Mouse (Mus musculus) frontal cortex, postnatal 10 days (tissue): ENCODE data around the gene Rem2.

Experiments
- DNase-seq, 2 experiments: peaks; one replicate each; pipeline ENCODE4 v3.0.0; 2022; ENCODE audit warnings: low spot score in 2 of 2, mixed read lengths in 1 of 2

Gene Rem2

GRCm38 (mm10) chr14:54492345-54493131 is 16.6 kb downstream of the Rem2 start:
- DNase-seq, result no peak

GRCm38 (mm10) chr14:54493236-54493635 is 17.3 kb downstream of the Rem2 start:
- DNase-seq, result no peak

DNA sequence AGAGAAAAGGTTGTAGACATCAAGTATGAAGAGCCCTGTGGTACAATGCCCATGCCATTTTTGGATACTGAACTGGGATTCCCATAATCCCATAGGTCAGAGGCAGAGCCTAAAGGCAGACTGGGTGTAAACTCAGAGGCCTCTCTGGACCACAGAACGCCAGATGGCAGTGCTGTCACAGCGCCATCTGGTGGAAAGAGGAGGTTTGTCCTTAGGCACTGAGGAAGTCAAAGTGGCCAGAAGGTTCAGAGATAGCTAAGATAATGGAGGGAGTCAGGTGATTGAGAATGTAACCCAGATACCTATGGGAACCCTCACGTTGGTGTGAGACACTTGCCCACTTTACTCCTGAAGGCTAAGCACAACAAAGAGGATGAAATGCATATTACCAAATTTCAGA is 18.3 kb downstream of the Rem2 start:
- DNase-seq, result peak in 1 of 2 experiments; percentile 48

DNA sequence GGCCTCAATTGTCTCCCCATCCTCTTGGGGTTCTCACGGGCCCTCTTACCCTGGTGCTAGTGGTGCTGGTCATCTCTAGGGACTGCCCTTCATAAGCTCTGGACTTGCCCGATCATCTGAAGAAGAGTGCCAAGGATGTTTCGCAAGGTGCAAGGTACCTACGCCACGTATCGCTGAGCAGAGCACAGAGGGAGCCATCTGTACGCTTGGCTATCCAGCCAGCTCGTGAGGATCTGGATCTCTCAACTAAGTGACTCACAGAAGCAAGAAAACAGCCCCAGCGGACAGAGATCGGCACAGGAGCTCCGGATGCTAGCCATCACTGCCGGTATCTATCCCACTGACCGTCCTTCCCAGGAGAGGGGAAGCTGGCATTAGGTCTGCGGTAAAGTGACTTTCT is 20.8 kb downstream of the Rem2 start:
- no peak for DNase-seq

GRCm38 (mm10) chr14:54499330-54499729 is 23.4 kb downstream of the Rem2 start:
- DNase-seq, result no peak

DNA sequence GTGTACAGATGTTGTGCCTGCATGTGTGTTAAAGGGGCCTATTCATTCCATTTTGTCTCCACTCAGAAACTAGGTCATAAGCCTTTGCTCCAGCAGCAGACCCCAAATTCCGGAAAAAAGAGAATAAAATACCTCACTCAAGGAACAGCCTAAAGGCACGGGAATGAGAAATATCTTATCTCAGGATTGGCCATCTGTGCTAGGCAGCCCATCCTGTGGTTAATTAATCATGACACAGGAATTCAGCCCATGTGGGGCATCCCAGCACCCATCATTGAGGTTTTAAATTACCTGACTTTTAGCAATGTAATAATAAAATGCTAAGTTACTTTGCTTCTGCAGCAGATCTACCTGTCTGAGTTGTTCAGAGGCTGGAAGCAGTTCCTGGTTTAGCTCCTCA is 25.5 kb downstream of the Rem2 start:
- DNase-seq, result no peak

DNA sequence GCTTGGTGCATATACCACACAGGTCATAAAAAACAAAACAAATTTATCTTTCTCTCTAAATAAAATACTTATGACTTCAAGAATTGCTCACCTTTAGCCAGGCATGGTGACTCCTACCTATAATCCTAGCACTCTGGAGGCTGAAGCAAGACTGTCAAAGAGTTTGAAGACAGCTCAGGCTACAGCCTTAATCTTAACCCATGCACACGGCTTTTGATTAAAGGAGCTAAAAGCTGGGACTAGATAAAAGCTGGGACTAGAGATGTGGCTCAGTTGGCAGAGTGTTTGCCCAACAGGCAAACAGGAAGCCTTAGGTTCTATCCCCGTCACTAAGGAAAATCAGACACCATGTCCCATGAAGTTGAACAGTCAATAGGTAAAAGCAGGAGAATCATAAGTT is 27.2 kb downstream of the Rem2 start:
- DNase-seq, result no peak

GRCm38 (mm10) chr14:54509774-54510173 is 33.9 kb downstream of the Rem2 start:
- no peak for DNase-seq

DNA sequence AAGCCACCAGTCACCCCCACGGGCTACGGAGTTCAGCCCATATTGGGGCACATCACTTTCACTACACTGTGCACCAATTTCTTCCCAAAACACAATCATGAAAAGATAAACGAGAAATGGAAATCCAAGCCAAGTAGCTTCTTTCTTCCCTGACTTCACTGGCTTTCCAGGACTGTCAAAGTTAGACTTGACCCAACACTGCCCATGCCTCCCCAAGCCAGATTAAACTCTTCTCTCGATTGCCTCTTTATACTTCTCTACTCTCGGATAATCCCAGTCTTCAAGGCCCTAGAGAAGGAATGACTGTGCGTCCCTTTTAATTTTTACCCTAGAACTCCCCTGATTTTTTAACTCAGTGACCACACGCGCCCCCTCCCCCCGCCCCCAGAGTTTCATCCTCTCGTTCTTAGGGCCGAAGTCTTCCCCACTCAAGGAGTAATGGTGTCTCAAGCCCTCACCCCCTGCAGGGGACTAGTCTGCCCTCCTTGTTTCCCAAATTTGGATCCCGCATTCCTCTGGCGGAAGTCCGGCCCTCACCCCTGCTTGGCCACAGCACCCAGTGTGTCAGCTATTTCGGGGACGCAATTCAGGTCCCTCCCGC is 40.9 kb downstream of the Rem2 start:
- DNase-seq, result no peak

DNA sequence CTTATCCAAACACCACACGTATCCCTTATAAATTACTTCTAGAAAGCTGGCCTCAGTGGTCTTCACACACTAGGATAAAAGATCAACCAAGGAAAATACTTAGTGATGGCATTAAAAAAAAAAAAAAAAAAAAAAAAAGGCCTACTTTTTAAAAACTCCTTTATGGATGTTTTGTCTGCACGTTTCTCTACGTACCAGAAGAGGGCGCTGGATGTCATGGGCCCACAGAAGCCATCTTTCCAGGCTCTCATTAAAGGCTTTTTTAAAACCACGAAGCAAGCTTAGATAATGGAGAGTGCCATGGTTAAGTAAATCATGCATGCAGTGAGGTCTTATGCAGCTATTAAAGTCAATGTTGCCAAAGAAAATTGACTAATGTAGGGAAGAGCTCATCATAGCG is 47.7 kb downstream of the Rem2 start:
- no peak for DNase-seq

GRCm38 (mm10) chr14:54527227-54528006 is 51.5 kb downstream of the Rem2 start:
- DNase-seq, result peak in 1 of 2 experiments; percentile 28

- DNase-seq, result no peak
Measured at GRCm38 (mm10) chr14:54528007-54528393, 52.1 kb downstream of the Rem2 start.

GRCm38 (mm10) chr14:54528446-54529111 is 52.7 kb downstream of the Rem2 start:
- DNase-seq, result peak in 1 of 2 experiments; percentile 78
